ENCODE assay signal across 17 mouse cellular contexts in genomic region chr13:30341987-30342898, GRCm38 (mm10). TPM values are rescaled to one million over a fixed set of nuclear protein-coding genes. Genes with fewer than 3 reads are reported as not detected.
DNase-seq lines count a peak whose midpoint lies in the region; ATAC-seq and TF ChIP-seq lines count a peak whose summit lies in the region.
"Had no signal": no experiment of that assay in that cellular context is flagged by ENCODE, and none has a peak within 500 bp of the region (broad histone marks: within the 10 kb centered on the region; RNA-seq: fewer than 3 reads in every experiment).

No protein-coding gene starts in this region.

- H3K36me3 ChIP-seq in midbrain, embryonic 13.5 days, result no peaks in the 10 kb centered on the region
- H3K36me3 ChIP-seq in midbrain, embryonic 11.5 days (ENCODE audit: control insufficient read depth, insufficient read depth, low read length), result no peaks in the 10 kb centered on the region
- H3K36me3 ChIP-seq in stomach, postnatal 0 days (ENCODE audit: control insufficient read depth, insufficient read depth, low read length), result no peaks in the 10 kb centered on the region
- H3K36me3 ChIP-seq: G1E; heart, embryonic 12.5 days; intestine, embryonic 15.5 days; liver, embryonic 12.5 days had no signal

- H3K4me1 ChIP-seq in midbrain, embryonic 13.5 days (replicated peaks), result no peaks in the 10 kb centered on the region
- no peaks in the 10 kb centered on the region for H3K4me1 ChIP-seq in midbrain, embryonic 11.5 days (ENCODE audit: control insufficient read depth, insufficient read depth, low read length)
- H3K4me1 ChIP-seq in stomach, postnatal 0 days (replicated peaks; ENCODE audit: control insufficient read depth, insufficient read depth), result no peaks in the 10 kb centered on the region
- H3K4me1 ChIP-seq: intestine, embryonic 15.5 days; liver, embryonic 12.5 days had no signal

- 71% methylated on average over 19 of the region's 19 CpGs for WGBS in midbrain, embryonic 13.5 days
- WGBS in midbrain, embryonic 11.5 days, result 89% methylated on average over 19 of the region's 19 CpGs
- 62% methylated on average over 19 of the region's 19 CpGs for WGBS in stomach, postnatal 0 days

- TF ChIP-seq CTCF in stomach, postnatal 0 days (IDR thresholded peaks at IDR 0.05; ENCODE audit: low read depth), result no peak

- H3K9me3 ChIP-seq in midbrain, embryonic 13.5 days, result no peaks in the 10 kb centered on the region
- H3K9me3 ChIP-seq in midbrain, embryonic 11.5 days (ENCODE audit: control insufficient read depth, low read length), result no peaks in the 10 kb centered on the region
- H3K9me3 ChIP-seq in stomach, postnatal 0 days (ENCODE audit: control insufficient read depth, low read length), result no peaks in the 10 kb centered on the region
- H3K9me3 ChIP-seq: G1E; heart, embryonic 12.5 days; intestine, embryonic 15.5 days; liver, embryonic 12.5 days had no signal

- peak; percentile 77 for ATAC-seq in frontal cortex, adult (ENCODE audit: low TSS enrichment)
- ATAC-seq in midbrain, embryonic 13.5 days, result peak; percentile 77; the same call in 1 of the 2 replicates
- ATAC-seq in midbrain, embryonic 11.5 days (ENCODE audit: low FRiP score), result no peak
- ATAC-seq in stomach, postnatal 0 days (ENCODE audit: low FRiP score, low TSS enrichment), result no peak
- ATAC-seq: intestine, embryonic 15.5 days; liver, embryonic 12.5 days had no signal

- H3K9ac ChIP-seq in midbrain, embryonic 13.5 days (replicated peaks), result no peak overlapping the region
- no peak overlapping the region for H3K9ac ChIP-seq in midbrain, embryonic 11.5 days (ENCODE audit: low read length)
- no peak overlapping the region for H3K9ac ChIP-seq in stomach, postnatal 0 days (ENCODE audit: low read length)
- H3K9ac ChIP-seq: heart, embryonic 12.5 days; intestine, embryonic 15.5 days; liver, embryonic 12.5 days had no signal

- H3K4me3 ChIP-seq in midbrain, embryonic 13.5 days (replicated peaks), result no peak overlapping the region
- no peak overlapping the region for H3K4me3 ChIP-seq in midbrain, embryonic 11.5 days (ENCODE audit: low read depth, low read length)
- no peak overlapping the region for H3K4me3 ChIP-seq in stomach, postnatal 0 days (ENCODE audit: low read depth, low read length)
- H3K4me3 ChIP-seq: gastrocnemius, adult 2 months; heart, embryonic 12.5 days; intestine, embryonic 15.5 days; liver, embryonic 12.5 days had no signal

- no peak for TF ChIP-seq EP300 in stomach, postnatal 0 days (optimal IDR thresholded peaks at IDR 0.05)

- DNase-seq in frontal cortex, postnatal 10 days (ENCODE audit: low spot score in 2 of 2), result no peak
- DNase-seq in midbrain, embryonic 11.5 days (ENCODE audit: low spot score, missing footprints), result no peak
- DNase-seq in layer of hippocampus, adult 9-11 months, result peak; percentile 28
- DNase-seq in stomach, postnatal 0 days (ENCODE audit: low spot score), result no peak
- DNase-seq in adrenal gland, postnatal 25 days, result no peak
- DNase-seq: adrenal gland, adult 8-10 months; cerebellum, postnatal 36 days; gastrocnemius, adult 2 months; kidney, postnatal 14 days; lung, postnatal 10 days; thymus, adult 18-20 months had no signal

- H3K27ac ChIP-seq in midbrain, embryonic 13.5 days, result no peak overlapping the region
- H3K27ac ChIP-seq in midbrain, embryonic 11.5 days (ENCODE audit: low read depth, low read length), result no peak overlapping the region
- H3K27ac ChIP-seq in stomach, postnatal 0 days (replicated peaks), result no peak overlapping the region
- H3K27ac ChIP-seq: gastrocnemius, adult 2 months; intestine, embryonic 15.5 days; liver, embryonic 12.5 days had no signal

- H3K4me2 ChIP-seq in midbrain, embryonic 13.5 days (replicated peaks), result no peak overlapping the region
- H3K4me2 ChIP-seq in midbrain, embryonic 11.5 days, result no peak overlapping the region
- H3K4me2 ChIP-seq in stomach, postnatal 0 days (replicated peaks; ENCODE audit: low read depth), result 0 out of 2 replicates have a peak overlapping the region, but pooled peaks have one; percentile 6
- H3K4me2 ChIP-seq: heart, embryonic 12.5 days; intestine, embryonic 15.5 days; liver, embryonic 12.5 days had no signal

- H3K27me3 ChIP-seq in midbrain, embryonic 13.5 days, result peaks cover 17% of the 10 kb centered on the region
- H3K27me3 ChIP-seq in midbrain, embryonic 11.5 days (ENCODE audit: control insufficient read depth, insufficient read depth, low read length), result no peaks in the 10 kb centered on the region
- no peaks in the 10 kb centered on the region for H3K27me3 ChIP-seq in stomach, postnatal 0 days (ENCODE audit: control insufficient read depth, insufficient read depth, low read length)
- H3K27me3 ChIP-seq: heart, embryonic 12.5 days; intestine, embryonic 15.5 days had no signal

RNA-seq across cellular contexts. Expression of gene Agtr1a, which starts 6.0 kb away (rescaled TPM):
- 0.36 and 0.58 TPM in 2 replicates for polyA plus RNA-seq in midbrain, embryonic 13.5 days (2015; fragmentation: Nextera tagmentation; extraction: Ambion mirVana)
- 1.3 and 1.7 TPM in 2 replicates for polyA plus RNA-seq in midbrain, embryonic 11.5 days (2014; fragmentation: Nextera tagmentation; extraction: Ambion mirVana)
- polyA plus RNA-seq in stomach, postnatal 0 days (2015; fragmentation: Nextera tagmentation; extraction: Ambion mirVana), result 1.6 and 2.6 TPM in 2 replicates
- total RNA-seq in adrenal gland, postnatal 25 days (2021), result 150 and 236 TPM in 2 replicates
- polyA plus RNA-seq: G1E had no signal

Comparison
In these comparisons a context has a peak if more than half of its experiments do, and no peak if none do; other contexts are left out.
1. ATAC-seq: peak in frontal cortex, adult (single experiment) and midbrain, embryonic 13.5 days (single experiment); none in midbrain, embryonic 11.5 days (single experiment) and stomach, postnatal 0 days (single experiment).